Mouse (Mus musculus): ENCODE results near the gene Clec16a.

DNA sequence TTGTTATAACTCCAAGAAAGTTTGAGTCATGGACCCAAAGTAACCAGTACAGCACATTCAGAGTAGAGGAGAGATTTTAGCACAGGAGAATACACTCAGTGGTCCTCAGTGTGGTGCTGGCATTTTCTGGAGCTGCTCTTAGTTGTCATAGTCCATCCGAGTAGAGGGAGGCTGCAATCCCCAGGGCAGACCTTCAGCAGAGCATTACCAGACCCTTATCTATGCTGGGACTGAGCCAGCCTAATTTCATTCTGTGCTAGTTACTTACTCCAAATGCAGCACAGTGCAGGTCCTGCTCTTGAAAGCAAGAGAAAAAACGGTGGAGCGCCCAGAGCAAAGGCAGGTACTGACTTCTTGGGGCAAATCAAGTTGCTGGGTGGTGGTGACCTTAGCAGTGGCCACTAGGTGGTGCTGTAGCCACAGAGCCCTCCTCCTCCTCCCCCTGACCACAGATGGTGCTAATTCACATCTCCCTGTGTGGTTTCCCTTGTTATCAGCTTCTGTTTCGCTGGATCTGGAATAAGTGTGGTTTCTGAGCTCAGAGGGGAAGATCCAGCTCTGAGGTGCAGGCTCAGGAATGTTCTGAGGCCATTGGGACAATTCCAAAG is 20.2 kb downstream of the Clec16a start:
- TF ChIP-seq CTCF (IDR thresholded peaks at IDR 0.05; ENCODE audit: low read depth) (peak; percentile 96), EP300 (IDR thresholded peaks at IDR 0.05; ENCODE audit: low read depth) (no peak)
